Mouse (Mus musculus) heart, adult 2 months (tissue): ENCODE results near the gene Sipa1l1.

Experiments
- CTCF ChIP-seq: fragments of 200-600 bp; IDR thresholded peaks from 2 replicates; pipeline ENCODE4 v1.8.1; 2022; ENCODE audit warnings: antibody characterized with exemption, mild to moderate bottlenecking, moderate library complexity
- EP300 ChIP-seq: fragments of 200-500 bp; IDR thresholded peaks from 2 replicates; pipeline ENCODE4 v1.6.1; 2011; ENCODE audit warnings: low read depth, low read length, control low read depth; ENCODE audit not compliant: insufficient read depth
- POLR2A ChIP-seq: fragments of 200-500 bp; IDR thresholded peaks from 2 replicates; pipeline ENCODE4 v1.6.1; 2011; ENCODE audit warnings: mild to moderate bottlenecking, low read depth, low read length, control low read depth; ENCODE audit not compliant: insufficient read depth

- TF ChIP-seq POLR2A (no peak), CTCF (no peak), EP300 (no peak)
Measured at GRCm38 (mm10) chr12:82145173-82145572, 23.9 kb upstream of the Sipa1l1 start.
